Mouse (Mus musculus) midbrain, embryonic 10.5 days (tissue): Measurements from ENCODE around the gene Ap2b1. TPM values are rescaled to one million over a fixed set of nuclear protein-coding genes. Genes with fewer than 3 reads are reported as not detected.
A peak's percentile ranks its signal among the peaks of the same experiment; 100 is the strongest.
"Not testable (repeated sequence)": the region's sequence is repeated elsewhere in the genome, so short reads cannot be mapped to it uniquely, and the experiment has no call there.

Experiments used
- DNase-seq: peaks from one replicate; pipeline ENCODE4 v3.0.0-alpha.2; 2017; ENCODE audit warnings: low spot score
- H3K27ac ChIP-seq: fragments of 300-500 bp; sonication (generic); replicated peaks from 2 replicates; pipeline ENCODE4 v1.5.1; 2016; ENCODE audit warnings: mild to moderate bottlenecking
- H3K27me3 ChIP-seq: fragments of 300-500 bp; sonication (generic); 2 replicates; pipeline ENCODE4 v1.6.1; 2016; ENCODE audit warnings: low read depth, mild to moderate bottlenecking; ENCODE audit not compliant: poor library complexity, severe bottlenecking
- H3K36me3 ChIP-seq: fragments of 300-500 bp; sonication (generic); 2 replicates; pipeline ENCODE4 v1.6.1; 2016; ENCODE audit warnings: mild to moderate bottlenecking, moderate library complexity
- H3K4me1 ChIP-seq: fragments of 300-500 bp; sonication (generic); 2 replicates; pipeline ENCODE4 v1.6.1; 2016
- H3K4me3 ChIP-seq: fragments of 300-500 bp; sonication (generic); 2 replicates; pipeline ENCODE4 v1.5.1; 2016; ENCODE audit warnings: mild to moderate bottlenecking, moderate library complexity
- H3K9me3 ChIP-seq: fragments of 300-500 bp; sonication (generic); replicated peaks from 2 replicates; pipeline ENCODE4 v1.6.1; 2016; ENCODE audit warnings: mild to moderate bottlenecking
- WGBS: fragments of 180-500 bp; shearing (Covaris S2); methylation state at CpG from one replicate; pipeline ENCODE4 v1.1.7; 2016; 5-methylcytosine and 5-hydroxymethylcytosine counted together
- polyA plus RNA-seq: library from polyadenylated mRNA; unstranded; fragments of >200 nt; fragmentation: Nextera tagmentation; extraction: Ambion mirVana; gene quantifications from 2 replicates; pipeline ENCODE4 v1.2.1, GENCODE M21; 2016

Gene Ap2b1
- 73.5 and 89.6 TPM in 2 replicates for polyA plus RNA-seq

GRCm38 (mm10) chr11:83298225-83299195, at the start of gene Ap2b1:
Gene Ap2b1 (plus strand): TSS chr11:83299024.
- WGBS: 3% methylated on average over 56 of the region's 56 CpGs
- peak within 1 kb of the TSS; percentile 85 for H3K4me3 ChIP-seq

GRCm38 (mm10) chr11:83257211-83257610, 41.6 kb upstream of the Ap2b1 start:
- WGBS: 78% methylated on average over 5 of the region's 5 CpGs
- DNase-seq, H3K27me3 ChIP-seq, H3K9me3 ChIP-seq, H3K27ac ChIP-seq, H3K4me3 ChIP-seq, H3K36me3 ChIP-seq, H3K4me1 ChIP-seq: not testable (repeated sequence)

More at GRCm38 (mm10) chr11:83298225-83299195, at the start of gene Ap2b1:
- peaks cover 42% of the 10 kb centered on the region for H3K4me1 ChIP-seq
- no peaks in the 10 kb centered on the region for H3K9me3 ChIP-seq
- peaks cover 34% of the 10 kb centered on the region for H3K36me3 ChIP-seq
- H3K27ac ChIP-seq: peak within 1 kb of the TSS; percentile 93
- peak; percentile 94 for DNase-seq
- no peaks in the 10 kb centered on the region for H3K27me3 ChIP-seq

GRCm38 (mm10) chr11:83262673-83263072, 36.2 kb upstream of the Ap2b1 start:
- no peaks in the 10 kb centered on the region for H3K4me1 ChIP-seq
- H3K4me3 ChIP-seq: no peak overlapping the region
- no peaks in the 10 kb centered on the region for H3K27me3 ChIP-seq
- no peaks in the 10 kb centered on the region for H3K9me3 ChIP-seq
- no peak for DNase-seq
- WGBS: 88% methylated on average over 1 of the region's 1 CpGs
- H3K36me3 ChIP-seq: no peaks in the 10 kb centered on the region
- no peak overlapping the region for H3K27ac ChIP-seq

- no peaks in the 10 kb centered on the region for H3K9me3 ChIP-seq
- 66% methylated on average over 3 of the region's 3 CpGs for WGBS
- no peaks in the 10 kb centered on the region for H3K4me1 ChIP-seq
- H3K4me3 ChIP-seq: no peak overlapping the region
- no peak overlapping the region for H3K27ac ChIP-seq
- no peaks in the 10 kb centered on the region for H3K36me3 ChIP-seq
- H3K27me3 ChIP-seq: no peaks in the 10 kb centered on the region
- no peak for DNase-seq
Observed at GRCm38 (mm10) chr11:83263146-83263545, 35.7 kb upstream of the Ap2b1 start.

GRCm38 (mm10) chr11:83270842-83271150, 28.0 kb upstream of the Ap2b1 start:
- no peaks in the 10 kb centered on the region for H3K9me3 ChIP-seq
- H3K27me3 ChIP-seq: 0 out of 2 replicates have a peak, but pooled peaks cover 5% of the 10 kb centered on the region
- H3K36me3 ChIP-seq: no peaks in the 10 kb centered on the region
- H3K4me3 ChIP-seq: peak overlapping the region; percentile 63
- WGBS: 1% methylated on average over 6 of the region's 6 CpGs
- H3K27ac ChIP-seq: peak overlapping the region; percentile 98
- no peak for DNase-seq
- H3K4me1 ChIP-seq: 0 out of 2 replicates have a peak, but pooled peaks cover 5% of the 10 kb centered on the region

- Histone ChIP-seq H3K4me1 (0 out of 2 replicates have a peak, but pooled peaks cover 5% of the 10 kb centered on the region), H3K4me3 (peak overlapping the region; percentile 63), H3K27ac (peak overlapping the region; percentile 98), H3K27me3 (0 out of 2 replicates have a peak, but pooled peaks cover 5% of the 10 kb centered on the region), H3K9me3 (no peaks in the 10 kb centered on the region), H3K36me3 (no peaks in the 10 kb centered on the region)
- WGBS: under 1% methylated on average over 26 of the region's 26 CpGs
- DNase-seq: peak; percentile 82
Observed at GRCm38 (mm10) chr11:83271151-83271950, 27.5 kb upstream of the Ap2b1 start.

GRCm38 (mm10) chr11:83271951-83272843, 26.6 kb upstream of the Ap2b1 start:
- H3K36me3 ChIP-seq: no peaks in the 10 kb centered on the region
- no peak for DNase-seq
- H3K27ac ChIP-seq: no peak overlapping the region
- no peaks in the 10 kb centered on the region for H3K9me3 ChIP-seq
- no peak overlapping the region for H3K4me3 ChIP-seq
- WGBS: 24% methylated on average over 2 of the region's 2 CpGs
- 0 out of 2 replicates have a peak, but pooled peaks cover 5% of the 10 kb centered on the region for H3K4me1 ChIP-seq
- H3K27me3 ChIP-seq: 0 out of 2 replicates have a peak, but pooled peaks cover 5% of the 10 kb centered on the region

GRCm38 (mm10) chr11:83276251-83276650, 22.6 kb upstream of the Ap2b1 start:
- no peak overlapping the region for H3K4me3 ChIP-seq
- H3K27ac ChIP-seq: no peak overlapping the region
- H3K4me1 ChIP-seq: no peaks in the 10 kb centered on the region
- 81% methylated on average over 7 of the region's 7 CpGs for WGBS
- no peaks in the 10 kb centered on the region for H3K9me3 ChIP-seq
- DNase-seq: no peak
- no peaks in the 10 kb centered on the region for H3K36me3 ChIP-seq
- no peaks in the 10 kb centered on the region for H3K27me3 ChIP-seq

- H3K9me3 ChIP-seq: no peaks in the 10 kb centered on the region
Observed at GRCm38 (mm10) chr11:83279024-83279423, 19.8 kb upstream of the Ap2b1 start.

GRCm38 (mm10) chr11:83279691-83280090, 19.1 kb upstream of the Ap2b1 start:
- Histone ChIP-seq H3K4me3 (no peak overlapping the region), H3K9me3 (no peaks in the 10 kb centered on the region), H3K4me1 (no peaks in the 10 kb centered on the region), H3K27me3 (no peaks in the 10 kb centered on the region), H3K36me3 (no peaks in the 10 kb centered on the region), H3K27ac (no peak overlapping the region)
- no peak for DNase-seq
- WGBS: 83% methylated on average over 6 of the region's 6 CpGs

More at GRCm38 (mm10) chr11:83279024-83279423, 19.8 kb upstream of the Ap2b1 start:
- 87% methylated on average over 4 of the region's 4 CpGs for WGBS
- Histone ChIP-seq H3K27ac (no peak overlapping the region), H3K36me3 (no peaks in the 10 kb centered on the region), H3K27me3 (no peaks in the 10 kb centered on the region), H3K4me3 (no peak overlapping the region), H3K4me1 (no peaks in the 10 kb centered on the region)
- no peak for DNase-seq

- Histone ChIP-seq H3K27me3 (no peaks in the 10 kb centered on the region), H3K4me1 (no peaks in the 10 kb centered on the region), H3K4me3 (no peak overlapping the region), H3K27ac (no peak overlapping the region), H3K36me3 (no peaks in the 10 kb centered on the region), H3K9me3 (no peaks in the 10 kb centered on the region)
- WGBS: 73% methylated on average over 2 of the region's 2 CpGs
- DNase-seq: no peak
Observed at GRCm38 (mm10) chr11:83282084-83282483, 16.7 kb upstream of the Ap2b1 start.

- no peak for DNase-seq
- WGBS: 93% methylated on average over 4 of the region's 4 CpGs
- Histone ChIP-seq H3K4me3 (no peak overlapping the region), H3K27me3 (no peaks in the 10 kb centered on the region), H3K27ac (no peak overlapping the region), H3K4me1 (peaks cover 2% of the 10 kb centered on the region), H3K9me3 (no peaks in the 10 kb centered on the region), H3K36me3 (no peaks in the 10 kb centered on the region)
Observed at GRCm38 (mm10) chr11:83285627-83286026, 13.2 kb upstream of the Ap2b1 start.
